In the genomic region with DNA sequence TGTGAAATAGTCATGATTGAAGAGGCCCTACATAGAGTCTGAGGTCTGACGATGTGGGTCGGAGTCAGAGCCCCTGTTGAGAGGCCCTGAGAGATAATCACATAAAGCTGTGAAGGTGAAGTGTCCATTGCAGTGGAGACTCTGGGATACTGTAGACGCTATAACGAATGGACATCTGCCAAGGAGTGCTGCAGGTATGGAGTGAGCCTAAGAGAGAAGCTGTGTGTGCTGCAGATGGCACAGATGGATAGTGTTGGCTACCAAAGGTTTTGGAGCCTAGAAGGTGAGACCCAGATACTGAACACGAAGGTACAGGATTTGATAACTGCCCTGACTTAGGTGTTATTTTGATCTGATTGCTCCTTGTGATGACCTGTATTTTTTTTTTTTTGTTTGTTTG, we compare ENCODE assay signal across 12 mouse cellular contexts.
DNase-seq lines count a peak whose midpoint lies in the region.
"Had no signal": no experiment of that assay in that cellular context is flagged by ENCODE, and none has a peak within 500 bp of the region (broad histone marks: within the 10 kb centered on the region; RNA-seq: fewer than 3 reads in every experiment).

No protein-coding gene starts in this region.

- DNase-seq in cerebellum, adult 11 months, result peak; percentile 29
- peak; percentile 44 to 64 for DNase-seq in cerebellum, adult 18-20 months
- peak; percentile 70 for DNase-seq in cerebellum, adult 9-11 months
- DNase-seq in cerebellum, postnatal 36 days, result peak; percentile 22 to 33
- DNase-seq in neural tube, embryonic 10.5 days (ENCODE audit: extremely low spot score, low spot score), result no peak
- no peak for DNase-seq in layer of hippocampus, adult 9-11 months
- DNase-seq in heart, adult 9 months (ENCODE audit: low spot score in 2 of 2), result no peak
- DNase-seq: adrenal gland, adult 2 months; adrenal gland, postnatal 25 days; embryo, embryonic 11 days; gastrocnemius, postnatal 14 days; kidney, adult 2 months had no signal

Comparison
In these comparisons a context has a peak if more than half of its experiments do, and no peak if none do; other contexts are left out.
1. DNase-seq: peak in cerebellum, adult 11 months (single experiment), cerebellum, adult 18-20 months (2 of 2), cerebellum, adult 9-11 months (single experiment) and cerebellum, postnatal 36 days (2 of 2); none in neural tube, embryonic 10.5 days (single experiment), layer of hippocampus, adult 9-11 months (single experiment) and heart, adult 9 months (0 of 2).